Mouse (Mus musculus) embryonic facial prominence, embryonic 14.5 days (tissue): ENCODE results near the gene Tmem178. TPM values are rescaled to one million over a fixed set of nuclear protein-coding genes. Genes with fewer than 3 reads are reported as not detected.

Experiments used
- ATAC-seq: fragments of 200-750 bp; cut with Nextera tagmentation; 2 replicates; pipeline ENCODE4 v1.8.0; 2017; ENCODE audit warnings: low read depth, moderate number of reproducible peaks, moderate TSS enrichment
- DNase-seq: peaks from one replicate; pipeline ENCODE4 v3.0.0-alpha.2; 2015; ENCODE audit warnings: low spot score
- H3K27ac ChIP-seq: fragments of 300-500 bp; sonication (generic); replicated peaks from 2 replicates; pipeline ENCODE4 v1.5.1; 2014; ENCODE audit warnings: low read depth, mild to moderate bottlenecking, low read length, moderate library complexity
- H3K27me3 ChIP-seq: fragments of 300-500 bp; sonication (generic); replicated peaks from 2 replicates; pipeline ENCODE4 v1.6.1; 2014; ENCODE audit warnings: low read length; ENCODE audit not compliant: control insufficient read depth, insufficient read depth
- H3K36me3 ChIP-seq: fragments of 300-500 bp; sonication (generic); 2 replicates; pipeline ENCODE4 v1.6.1; 2014; ENCODE audit warnings: low read length, mixed read lengths; ENCODE audit not compliant: control insufficient read depth, insufficient read depth
- H3K4me1 ChIP-seq: fragments of 300-500 bp; sonication (generic); 2 replicates; pipeline ENCODE4 v1.6.1; 2014; ENCODE audit warnings: antibody characterized with exemption, low read length; ENCODE audit not compliant: control insufficient read depth, insufficient read depth
- H3K4me2 ChIP-seq: fragments of 300-500 bp; sonication (generic); 2 replicates; pipeline ENCODE4 v1.6.1; 2014; ENCODE audit warnings: low read depth, mild to moderate bottlenecking, low read length, moderate library complexity, mixed read lengths
- H3K4me3 ChIP-seq: fragments of 300-500 bp; sonication (generic); 2 replicates; pipeline ENCODE4 v1.5.1; 2014; ENCODE audit warnings: low read depth, mild to moderate bottlenecking, low read length
- H3K9ac ChIP-seq: fragments of 300-500 bp; sonication (generic); 2 replicates; pipeline ENCODE4 v1.6.1; 2014; ENCODE audit warnings: low read depth, mild to moderate bottlenecking, low read length, moderate library complexity, mixed read lengths
- H3K9me3 ChIP-seq: fragments of 300-500 bp; sonication (generic); 2 replicates; pipeline ENCODE4 v1.6.1; 2016; ENCODE audit warnings: low read length; ENCODE audit not compliant: control insufficient read depth
- WGBS: fragments of 180-500 bp; shearing (Covaris S2); extraction: QIAGEN DNeasy Blood & Tissue Kit; methylation state at CpG from one replicate; pipeline ENCODE4 v1.1.7; 2014; 5-methylcytosine and 5-hydroxymethylcytosine counted together
- polyA plus RNA-seq: library from polyadenylated mRNA; unstranded; fragments of >200 nt; fragmentation: Nextera tagmentation; extraction: Ambion mirVana; gene quantifications from 2 replicates; pipeline ENCODE4 v1.2.1, GENCODE M21; 2014

Tmem178 gene
- polyA plus RNA-seq, 1 experiment from 2014 or later, result 4.5 TPM

GRCm38 (mm10) chr17:81010844-81011685, 66.6 kb downstream of the Tmem178 start:
- Histone ChIP-seq H3K36me3 (no peaks in the 10 kb centered on the region), H3K27me3 (no peaks in the 10 kb centered on the region), H3K4me3 (no peak overlapping the region), H3K9me3 (no peaks in the 10 kb centered on the region), H3K4me2 (no peak overlapping the region), H3K4me1 (no peaks in the 10 kb centered on the region), H3K27ac (no peak overlapping the region), H3K9ac (no peak overlapping the region)
- ATAC-seq, result no peak
- whole genome bisulfite sequencing, result 70% methylated on average over 18 of the region's 18 CpGs
- no peak for DNase-seq

DNA sequence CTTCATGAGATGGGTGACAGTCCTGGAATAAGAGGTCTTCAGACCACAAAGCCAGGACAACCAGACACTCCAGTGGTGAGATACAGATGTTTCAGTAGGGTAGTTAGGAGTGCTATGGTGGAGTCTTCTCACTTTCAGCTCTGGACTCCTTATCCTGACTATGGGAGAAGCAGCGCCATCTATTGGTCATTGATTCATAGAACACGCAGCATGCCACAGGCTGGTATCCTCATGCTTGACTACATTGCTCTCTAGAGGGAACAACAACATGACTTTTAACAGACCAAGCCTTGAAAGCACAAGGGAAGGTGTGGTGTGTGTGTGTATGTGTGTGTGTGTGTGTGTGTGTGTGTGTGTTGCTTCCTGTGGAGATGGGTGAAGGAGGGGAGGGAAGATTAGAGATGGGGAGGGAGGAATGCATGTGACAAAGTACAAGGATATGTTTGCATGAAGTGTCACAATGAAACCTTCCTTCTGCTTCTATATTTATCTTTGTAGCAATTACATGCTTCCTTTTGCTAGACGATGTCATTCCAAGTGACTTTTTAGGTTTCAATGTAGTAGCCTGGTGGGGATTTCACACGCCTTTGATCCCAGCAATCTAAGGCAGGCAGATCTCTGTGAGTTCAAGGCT, 71.5 kb downstream of the Tmem178 start:
- WGBS, result 35% methylated on average over 4 of the region's 4 CpGs
- H3K4me1 ChIP-seq, result no peaks in the 10 kb centered on the region

DNA sequence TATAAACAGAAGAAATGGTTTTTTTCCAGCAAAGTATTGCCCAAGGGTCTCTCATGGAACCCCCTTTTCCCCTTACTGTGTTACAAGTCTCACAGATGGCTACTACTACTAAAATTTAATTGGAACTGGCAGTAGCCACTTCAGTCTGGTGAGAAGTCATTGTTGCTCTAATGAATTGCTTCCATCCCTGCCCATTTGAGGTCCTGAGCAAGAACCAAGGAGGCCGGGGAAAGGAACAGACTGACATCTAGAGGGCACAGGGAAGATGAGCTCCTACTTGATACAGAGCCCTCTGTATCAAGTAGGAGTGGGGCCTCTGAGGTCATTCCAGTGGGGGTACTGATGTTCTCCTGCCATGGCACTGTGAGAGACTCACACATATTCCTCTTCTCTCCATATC, 72.7 kb downstream of the Tmem178 start:
- no peaks in the 10 kb centered on the region; the same call in 1 of the 2 replicates for H3K27me3 ChIP-seq
- no peaks in the 10 kb centered on the region for H3K4me1 ChIP-seq
- WGBS, result 36% methylated on average over 1 of the region's 1 CpGs
- no peak overlapping the region for H3K27ac ChIP-seq
- no peak overlapping the region for H3K4me2 ChIP-seq
- no peak overlapping the region for H3K9ac ChIP-seq
- H3K36me3 ChIP-seq, result no peaks in the 10 kb centered on the region
- H3K4me3 ChIP-seq, result no peak overlapping the region
- peak; percentile 49 for DNase-seq
- H3K9me3 ChIP-seq, result no peaks in the 10 kb centered on the region
- no peak for ATAC-seq

More for the DNA sequence above, 71.5 kb downstream of the Tmem178 start:
- Histone ChIP-seq H3K4me2 (no peak overlapping the region), H3K27me3 (no peaks in the 10 kb centered on the region), H3K4me3 (no peak overlapping the region), H3K9me3 (no peaks in the 10 kb centered on the region), H3K9ac (no peak overlapping the region), H3K36me3 (no peaks in the 10 kb centered on the region), H3K27ac (no peak overlapping the region)
- DNase-seq (peak; percentile 88), ATAC-seq (peak; percentile 69)

DNA sequence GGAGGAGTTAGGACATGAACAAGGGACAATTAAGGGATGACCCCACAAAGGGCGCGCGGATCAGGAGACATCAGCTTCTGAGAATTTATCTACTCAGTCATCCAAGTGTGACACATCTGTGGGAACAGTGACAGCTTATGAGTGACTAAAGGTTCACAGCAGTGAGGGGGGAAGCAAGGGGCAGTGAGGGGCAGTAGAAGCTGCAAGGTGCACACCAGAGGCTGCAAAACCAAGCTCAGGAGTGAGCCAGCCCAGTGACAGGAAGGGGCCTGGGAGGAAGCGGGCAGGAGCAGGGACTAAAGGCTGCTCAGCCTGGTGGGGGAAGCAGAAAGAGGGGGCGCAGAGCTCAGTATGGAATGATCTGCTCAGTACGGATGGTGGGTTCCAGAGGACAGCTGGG, 82.9 kb downstream of the Tmem178 start:
- no peak for ATAC-seq

GRCm38 (mm10) chr17:81031830-81032442, 87.5 kb downstream of the Tmem178 start:
- H3K4me1 ChIP-seq, result no peaks in the 10 kb centered on the region
- H3K9ac ChIP-seq, result no peak overlapping the region
- ATAC-seq (no peak), DNase-seq (no peak)
- peaks cover 60% of the 10 kb centered on the region for H3K36me3 ChIP-seq
- no peaks in the 10 kb centered on the region for H3K27me3 ChIP-seq
- no peak overlapping the region for H3K4me2 ChIP-seq
- H3K27ac ChIP-seq, result no peak overlapping the region
- WGBS, result 87% methylated on average over 3 of the region's 3 CpGs
- no peaks in the 10 kb centered on the region for H3K9me3 ChIP-seq
- no peak overlapping the region for H3K4me3 ChIP-seq

More for the DNA sequence above, 82.9 kb downstream of the Tmem178 start:
- Histone ChIP-seq H3K9me3 (no peaks in the 10 kb centered on the region), H3K4me1 (no peaks in the 10 kb centered on the region), H3K27me3 (no peaks in the 10 kb centered on the region), H3K36me3 (peaks cover 71% of the 10 kb centered on the region), H3K4me3 (no peak overlapping the region), H3K27ac (no peak overlapping the region), H3K9ac (no peak overlapping the region), H3K4me2 (no peak overlapping the region)
- 86% methylated on average over 6 of the region's 6 CpGs for WGBS
- DNase-seq, result no peak

DNA sequence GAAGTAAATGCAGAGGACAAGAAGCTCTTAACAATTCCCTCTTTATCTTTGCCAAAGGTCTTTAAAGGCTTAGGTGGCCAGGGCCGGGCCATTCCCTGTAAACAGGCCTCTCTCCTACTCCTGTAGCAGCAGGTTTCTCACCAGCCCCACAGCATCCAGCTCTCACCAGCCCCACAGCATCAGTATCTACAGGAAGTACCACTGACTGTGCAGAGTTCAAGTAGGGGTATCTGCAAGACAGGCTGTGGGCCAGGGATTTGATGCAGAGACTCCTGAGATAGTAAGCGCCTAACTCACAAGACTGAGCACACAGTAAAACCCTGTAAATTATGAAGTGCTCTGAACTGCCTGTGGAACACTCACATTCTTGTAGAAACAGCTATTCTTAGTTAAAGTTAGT, 88.5 kb downstream of the Tmem178 start:
- 71% methylated on average over 2 of the region's 2 CpGs for WGBS
- H3K4me3 ChIP-seq, result no peak overlapping the region
- H3K36me3 ChIP-seq, result peaks cover 66% of the 10 kb centered on the region
- H3K9me3 ChIP-seq, result no peaks in the 10 kb centered on the region
- no peak overlapping the region for H3K27ac ChIP-seq
- H3K9ac ChIP-seq, result no peak overlapping the region
- H3K4me1 ChIP-seq, result no peaks in the 10 kb centered on the region
- no peaks in the 10 kb centered on the region for H3K27me3 ChIP-seq
- ATAC-seq (no peak), DNase-seq (no peak)
- no peak overlapping the region for H3K4me2 ChIP-seq

DNA sequence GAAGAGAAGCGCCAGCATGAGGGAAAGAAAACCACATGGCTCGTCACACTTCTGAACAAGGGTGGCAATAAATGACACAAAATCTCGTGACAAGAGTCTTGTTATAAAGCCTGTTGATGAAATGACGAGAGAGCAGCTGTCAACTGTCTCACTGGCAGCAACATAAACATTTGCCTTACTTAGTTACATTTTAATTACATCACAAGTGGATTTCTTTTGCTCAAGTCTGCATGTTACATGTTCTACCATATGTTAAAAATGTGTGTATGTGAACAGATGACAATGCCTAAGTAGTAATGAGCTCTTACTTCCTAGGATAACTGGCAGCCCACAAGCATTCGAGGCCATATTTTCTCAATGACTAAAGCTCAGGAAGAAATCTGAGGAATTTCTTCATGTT, 90.9 kb downstream of the Tmem178 start:
- no peak overlapping the region for H3K4me3 ChIP-seq
- H3K36me3 ChIP-seq, result peaks cover 70% of the 10 kb centered on the region
- WGBS, result 76% methylated on average over 5 of the region's 5 CpGs
- H3K27ac ChIP-seq, result no peak overlapping the region
- no peaks in the 10 kb centered on the region for H3K27me3 ChIP-seq
- no peak overlapping the region for H3K9ac ChIP-seq
- ATAC-seq (no peak), DNase-seq (no peak)
- no peaks in the 10 kb centered on the region for H3K9me3 ChIP-seq
- H3K4me1 ChIP-seq, result no peaks in the 10 kb centered on the region
- no peak overlapping the region for H3K4me2 ChIP-seq

DNA sequence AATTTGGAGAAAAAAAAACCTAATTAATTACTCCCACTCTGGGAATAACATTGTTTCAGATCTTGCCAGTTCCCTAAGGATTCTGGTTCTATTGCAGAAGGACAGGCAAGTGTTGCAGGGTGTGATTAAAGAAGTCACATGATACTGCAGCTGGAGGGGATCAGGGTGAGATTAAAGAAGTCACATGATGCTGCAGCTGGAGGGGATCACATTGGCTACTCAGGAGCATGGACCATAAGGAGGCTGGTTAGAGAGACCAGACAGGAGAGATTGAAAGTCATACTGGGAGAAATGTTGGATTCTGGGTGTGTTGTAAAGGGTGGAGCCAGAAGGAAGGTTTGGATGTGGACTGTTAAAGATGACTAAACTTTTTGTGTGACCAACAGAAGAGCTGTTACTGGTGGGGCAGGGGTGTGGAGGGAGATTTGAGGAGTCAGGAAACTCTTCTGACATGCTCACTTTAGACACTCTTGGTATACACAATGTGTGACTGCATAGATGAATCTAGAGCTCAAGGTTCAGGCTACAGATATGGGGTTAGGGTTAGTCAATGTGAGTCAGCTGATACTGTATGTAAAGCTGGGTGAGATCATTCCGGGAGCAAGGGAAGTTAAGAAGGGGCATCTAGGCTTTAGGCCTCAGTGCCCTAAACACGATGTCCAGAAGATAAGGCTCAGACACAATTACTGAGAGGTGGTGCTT, 94.4 kb downstream of the Tmem178 start:
- H3K27me3 ChIP-seq, result no peaks in the 10 kb centered on the region
- no peaks in the 10 kb centered on the region for H3K9me3 ChIP-seq
- no peak overlapping the region for H3K27ac ChIP-seq
- no peak overlapping the region for H3K9ac ChIP-seq
- H3K4me1 ChIP-seq, result no peaks in the 10 kb centered on the region
- no peak overlapping the region for H3K4me2 ChIP-seq
- H3K4me3 ChIP-seq, result no peak overlapping the region
- ATAC-seq (0 out of 2 replicates have a peak, but pooled peaks have one; percentile 26), DNase-seq (no peak)
- WGBS, result 87% methylated on average over 2 of the region's 2 CpGs
- peaks cover 85% of the 10 kb centered on the region for H3K36me3 ChIP-seq
